Mouse (Mus musculus): ENCODE results near the gene Gabbr2.

Gene Gabbr2

DNA sequence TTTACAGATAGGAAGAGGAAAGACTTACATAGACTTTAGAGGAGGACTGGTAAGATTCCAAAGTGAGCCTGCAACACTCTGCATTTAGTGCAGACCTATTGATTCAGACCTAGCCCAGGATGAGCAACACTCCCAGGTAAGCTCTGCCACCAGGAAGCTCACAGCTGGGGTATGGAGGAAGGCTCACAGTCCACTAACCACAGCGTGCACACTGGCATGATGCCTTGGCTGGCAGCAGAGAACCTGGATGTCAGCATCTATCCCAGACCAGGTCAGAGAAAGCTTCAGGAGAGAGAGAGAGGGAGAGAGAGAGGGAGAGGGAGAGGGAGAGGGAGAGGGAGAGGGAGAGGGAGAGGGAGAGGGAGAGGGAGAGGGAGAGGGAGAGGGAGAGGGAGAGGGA, 231.8 kb downstream of the Gabbr2 start:
- no peak for DNase-seq (ENCODE audit: low spot score)

DNA sequence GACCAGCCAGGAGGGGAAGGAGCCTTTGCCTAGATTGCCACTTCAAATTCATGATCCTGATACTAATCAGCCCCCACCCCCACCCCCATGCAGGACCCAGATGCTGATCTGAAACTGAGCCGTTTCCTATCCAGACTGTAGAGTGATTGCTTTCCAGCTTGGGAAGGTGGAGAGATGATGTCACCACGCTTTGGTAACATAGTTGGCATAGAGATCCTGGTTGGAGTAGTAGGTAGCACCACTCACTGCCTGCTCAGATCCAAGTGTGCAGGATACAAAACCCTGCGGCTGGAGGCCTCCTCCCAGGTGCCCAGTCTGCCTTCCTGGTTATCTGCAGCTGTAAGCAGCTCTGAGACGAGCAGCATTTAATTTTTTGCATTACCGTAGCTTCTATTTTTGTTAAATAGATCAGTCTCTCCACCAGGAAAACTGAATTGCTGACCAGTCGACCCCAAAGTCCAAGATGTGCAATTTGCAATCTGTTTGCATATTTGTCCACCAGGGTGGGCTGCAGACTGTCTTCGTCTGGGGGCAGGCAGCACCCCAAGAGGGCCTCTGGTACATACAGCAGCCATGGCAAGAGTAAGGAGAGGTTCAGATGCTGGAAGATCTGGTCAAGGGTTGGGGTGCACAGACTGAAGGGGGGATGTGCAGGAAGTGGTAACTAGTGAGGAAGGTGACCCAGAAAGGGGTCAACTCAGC, 233.2 kb downstream of the Gabbr2 start:
- DNase-seq (ENCODE audit: low spot score), result no peak

DNA sequence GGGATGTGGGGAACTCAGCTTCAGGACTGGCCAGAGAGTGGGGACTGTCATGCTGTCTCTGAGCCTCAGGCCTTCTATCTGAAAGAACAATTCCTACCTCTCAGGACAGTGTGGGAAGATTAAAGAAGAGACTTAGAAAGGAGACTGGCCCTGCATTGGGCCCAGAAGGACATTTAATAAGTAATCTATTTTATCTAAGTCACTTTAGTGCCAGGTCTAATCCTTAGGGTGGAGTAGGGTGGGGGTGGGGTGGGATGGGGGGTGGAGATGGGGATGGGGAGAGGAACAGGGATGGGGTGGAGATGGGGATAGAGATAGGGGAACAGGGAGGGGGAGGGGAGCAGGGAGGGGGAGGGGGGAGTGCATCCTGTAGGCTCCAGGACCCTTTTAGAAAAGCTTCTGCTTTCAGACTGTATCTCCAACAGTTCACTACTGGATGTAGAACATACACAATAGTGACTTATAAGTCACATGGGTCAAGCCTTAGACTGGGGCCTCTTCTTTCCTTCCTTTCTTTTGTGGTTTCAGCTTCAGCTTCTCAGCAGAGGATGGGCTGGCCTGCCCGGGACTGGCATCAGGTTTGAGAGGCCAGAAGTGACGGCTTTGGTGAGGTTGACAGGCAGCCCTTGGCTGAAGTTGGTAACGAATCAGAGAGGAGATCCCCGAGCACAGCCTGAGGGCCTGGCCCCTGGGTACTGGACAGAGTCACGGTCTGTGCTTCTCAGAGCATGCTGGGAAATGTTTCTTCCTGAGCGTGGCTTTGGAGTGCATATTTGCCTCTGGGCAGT, 237.1 kb downstream of the Gabbr2 start:
- no peak for DNase-seq (ENCODE audit: low spot score)

DNA sequence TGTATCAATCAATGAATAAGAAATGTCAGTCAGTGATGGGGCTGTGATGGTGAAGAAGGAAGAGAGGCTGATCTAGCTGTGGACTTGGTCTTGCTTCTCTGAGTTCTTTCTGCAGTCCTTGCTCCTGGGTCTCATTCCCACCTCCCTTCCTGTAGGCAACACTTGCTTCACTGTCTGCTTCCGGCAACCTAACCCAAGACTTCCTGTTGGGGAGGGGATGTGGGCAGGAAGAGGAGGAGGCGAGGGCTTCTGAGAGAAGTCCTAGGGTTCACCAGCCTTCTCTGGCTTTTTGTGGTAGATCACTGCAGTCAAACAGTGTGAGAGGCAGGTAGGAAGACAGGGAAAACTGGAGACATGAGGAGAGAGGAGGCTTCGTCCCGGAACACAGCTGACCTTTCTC, 239.4 kb downstream of the Gabbr2 start:
- no peak for DNase-seq (ENCODE audit: low spot score)

DNA sequence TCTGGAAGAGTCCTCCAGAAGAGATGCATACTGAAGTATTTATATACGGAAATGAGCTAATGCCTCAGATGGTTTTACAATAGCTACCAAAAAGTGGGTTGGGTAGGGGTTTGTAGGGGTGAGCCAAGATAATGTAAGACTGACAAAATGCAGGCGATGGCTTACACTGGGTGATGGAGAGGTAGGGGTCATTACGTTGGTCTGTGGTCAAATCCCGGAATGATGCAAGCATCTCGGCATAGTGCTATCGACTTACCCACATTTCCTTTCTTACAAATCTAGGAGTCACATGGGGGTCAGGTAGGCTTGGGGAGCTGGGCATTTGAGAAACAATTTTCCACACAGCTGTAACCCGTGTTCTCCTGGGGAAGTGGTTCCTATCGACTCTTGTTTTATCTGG, 242.7 kb downstream of the Gabbr2 start:
- no peak for DNase-seq (ENCODE audit: low spot score)

DNA sequence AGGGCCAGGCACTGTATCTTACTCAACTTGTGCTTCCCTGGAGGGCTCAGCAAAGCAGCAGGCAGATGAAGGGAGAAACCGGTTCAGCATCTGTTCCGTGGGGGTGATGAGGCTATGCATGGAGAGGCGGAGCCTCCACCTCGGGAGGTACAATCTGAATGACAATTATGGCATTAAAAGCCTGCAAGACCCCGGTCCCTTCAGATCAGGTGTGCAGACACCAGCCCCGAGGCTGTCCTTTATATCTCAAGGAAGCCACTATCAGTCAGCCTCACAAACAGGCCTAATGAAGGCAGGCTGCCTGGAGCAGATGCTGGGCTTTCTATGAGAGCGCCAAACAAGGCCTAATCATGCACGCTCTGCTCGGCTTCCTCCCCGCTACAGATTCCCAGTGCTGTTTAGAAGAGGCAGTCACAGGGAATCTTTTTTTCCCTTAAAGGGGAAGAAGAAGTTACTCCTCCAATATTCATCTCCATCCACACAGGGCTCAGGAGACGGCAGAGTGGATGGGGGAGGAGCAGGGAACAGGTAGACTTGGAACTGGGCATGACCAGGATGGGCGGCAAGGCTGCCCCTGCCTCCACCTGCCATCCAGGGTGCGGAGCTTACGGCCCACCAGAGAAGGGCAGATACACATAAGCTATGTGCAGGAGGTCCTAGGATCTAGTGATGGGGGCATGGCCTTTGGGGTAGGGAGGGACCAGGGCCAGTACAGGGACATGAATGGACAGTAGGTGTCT, 244.5 kb downstream of the Gabbr2 start:
- DNase-seq (ENCODE audit: low spot score), result peak; percentile 49

DNA sequence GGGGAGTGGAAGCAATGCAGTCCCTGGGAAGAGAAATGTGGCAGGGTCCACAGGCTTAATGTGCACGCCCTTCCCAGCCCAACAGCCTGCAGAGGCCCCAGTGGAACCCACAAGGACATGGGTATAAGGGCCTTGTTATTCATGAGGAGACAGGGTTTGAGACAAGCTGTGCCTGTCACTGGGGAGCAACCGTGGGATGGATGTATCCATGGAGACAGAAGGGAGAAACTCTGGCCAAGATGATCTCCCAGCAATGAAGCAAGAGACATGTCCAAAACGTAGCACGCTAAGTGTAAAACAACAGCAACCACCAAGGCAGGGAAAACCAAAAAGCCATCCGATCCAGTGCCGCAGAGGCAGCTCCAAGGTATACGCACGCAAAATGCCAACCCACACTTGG, 246.1 kb downstream of the Gabbr2 start:
- DNase-seq (ENCODE audit: low spot score), result no peak

DNA sequence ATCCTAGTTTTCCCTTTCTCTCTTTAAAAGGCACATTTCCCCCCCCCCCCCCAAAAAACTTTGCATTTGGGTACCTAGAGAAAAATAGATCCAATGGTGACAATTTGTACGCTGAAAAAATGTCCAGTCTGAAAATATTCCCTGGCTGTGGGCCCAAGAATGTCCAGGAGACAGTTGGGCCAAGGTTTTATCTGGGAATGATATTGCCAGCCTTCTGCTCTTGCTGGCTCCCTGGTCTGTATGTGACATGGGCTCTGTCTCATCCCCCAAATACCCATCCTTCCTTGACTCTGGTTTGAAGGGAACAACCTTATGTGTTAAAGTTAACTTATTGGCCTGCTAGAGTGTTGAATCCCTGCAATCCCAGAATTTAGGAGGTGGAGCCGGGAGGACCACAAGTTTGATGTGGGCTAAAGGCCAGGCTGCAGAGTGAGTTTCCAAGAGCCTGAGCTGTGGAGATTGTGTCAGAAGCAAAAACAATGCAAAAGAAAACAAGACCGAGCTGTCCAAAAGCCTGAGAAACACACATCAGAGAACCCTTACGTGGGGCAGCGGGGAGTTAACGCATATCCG, 247.0 kb downstream of the Gabbr2 start:
- DNase-seq (ENCODE audit: low spot score), result no peak

DNA sequence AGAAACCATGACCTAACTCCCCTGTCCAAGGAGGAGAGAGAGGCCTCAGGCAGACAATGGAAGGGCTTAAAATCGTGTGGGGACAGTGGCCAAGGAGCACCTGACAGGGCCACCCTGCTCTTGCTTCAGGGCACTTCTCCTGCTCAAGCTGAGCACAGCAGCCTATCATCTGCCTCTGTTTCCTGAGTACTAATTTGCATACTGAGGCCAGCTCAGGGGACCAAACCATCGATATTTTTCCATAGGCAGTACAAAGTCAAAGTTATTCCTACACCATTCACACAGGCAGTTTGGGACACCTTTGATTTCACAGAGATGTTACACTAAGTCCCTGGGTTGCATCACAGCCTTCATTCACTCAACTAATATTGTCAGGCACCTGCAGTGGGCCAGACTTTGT, 249.1 kb downstream of the Gabbr2 start:
- no peak for DNase-seq (ENCODE audit: low spot score)

DNA sequence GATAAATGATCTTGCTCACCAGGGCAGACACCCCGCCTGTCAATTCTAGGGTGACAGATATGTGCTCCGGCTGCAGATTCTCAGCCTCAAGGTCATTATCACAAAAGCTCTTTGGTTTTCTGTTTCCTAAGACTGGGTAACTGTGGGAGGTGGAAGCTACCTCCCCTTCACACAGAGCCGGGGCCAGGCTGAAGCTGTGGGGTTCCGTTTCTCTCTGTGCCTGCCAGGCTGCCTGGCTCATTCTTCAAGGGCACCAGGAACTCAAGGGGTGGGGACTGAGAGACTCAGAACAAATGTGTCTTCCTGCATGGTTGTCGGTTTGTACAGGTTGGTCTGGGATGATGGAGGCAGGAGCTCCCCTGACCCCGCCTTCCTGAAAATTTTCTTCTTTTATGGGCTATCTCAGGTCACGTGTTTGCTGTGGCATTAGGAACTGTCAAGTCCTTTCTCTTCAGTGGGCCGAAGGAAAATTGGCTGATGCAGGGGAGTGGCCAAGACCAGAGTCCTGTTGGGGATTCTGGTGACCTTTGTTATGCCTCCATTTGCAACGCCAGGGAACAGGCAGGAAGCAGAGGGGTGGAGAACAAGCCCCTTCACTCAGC, 254.7 kb downstream of the Gabbr2 start:
- no peak for DNase-seq (ENCODE audit: low spot score)

DNA sequence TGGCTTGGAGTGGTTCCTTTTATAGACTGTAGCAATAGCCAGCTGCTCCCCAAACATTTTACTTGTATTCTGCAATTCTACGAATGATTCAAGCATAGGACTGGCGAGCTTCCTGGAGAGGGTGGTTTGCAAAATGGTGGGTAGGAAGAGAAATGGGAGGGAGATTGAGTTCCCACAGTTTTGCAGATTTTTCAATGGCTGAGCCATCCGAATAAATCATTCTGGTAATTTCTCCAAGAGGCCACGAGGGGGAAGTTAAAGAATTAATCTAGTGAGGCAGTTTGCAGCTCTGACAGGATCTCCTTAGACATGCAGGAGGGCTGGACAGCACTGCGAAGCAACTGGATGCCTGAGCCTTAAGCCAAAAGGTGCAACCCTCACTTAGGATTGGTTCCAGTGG, 256.8 kb downstream of the Gabbr2 start:
- DNase-seq (ENCODE audit: low spot score), result peak; percentile 47

DNA sequence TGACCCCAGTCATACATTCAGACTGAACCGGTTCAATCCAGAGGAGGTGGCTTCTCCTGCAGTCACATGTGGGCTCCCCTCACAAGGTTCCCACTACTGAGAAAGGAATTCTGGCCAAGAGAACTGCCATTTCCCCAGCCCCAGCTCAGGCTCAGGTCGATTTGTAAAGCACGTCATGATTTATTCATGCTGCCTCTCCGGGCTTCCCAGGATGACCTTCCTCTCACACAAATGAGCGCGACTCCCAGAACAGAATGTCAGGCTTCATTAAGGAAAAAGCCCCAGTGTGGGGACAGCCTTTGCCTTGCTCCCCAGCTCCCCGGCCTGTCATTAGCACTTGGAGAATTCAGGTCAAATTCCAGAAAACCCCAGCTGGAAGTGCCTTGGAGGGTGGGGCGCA, 260.1 kb downstream of the Gabbr2 start:
- peak; percentile 75 for DNase-seq (ENCODE audit: low spot score)

DNA sequence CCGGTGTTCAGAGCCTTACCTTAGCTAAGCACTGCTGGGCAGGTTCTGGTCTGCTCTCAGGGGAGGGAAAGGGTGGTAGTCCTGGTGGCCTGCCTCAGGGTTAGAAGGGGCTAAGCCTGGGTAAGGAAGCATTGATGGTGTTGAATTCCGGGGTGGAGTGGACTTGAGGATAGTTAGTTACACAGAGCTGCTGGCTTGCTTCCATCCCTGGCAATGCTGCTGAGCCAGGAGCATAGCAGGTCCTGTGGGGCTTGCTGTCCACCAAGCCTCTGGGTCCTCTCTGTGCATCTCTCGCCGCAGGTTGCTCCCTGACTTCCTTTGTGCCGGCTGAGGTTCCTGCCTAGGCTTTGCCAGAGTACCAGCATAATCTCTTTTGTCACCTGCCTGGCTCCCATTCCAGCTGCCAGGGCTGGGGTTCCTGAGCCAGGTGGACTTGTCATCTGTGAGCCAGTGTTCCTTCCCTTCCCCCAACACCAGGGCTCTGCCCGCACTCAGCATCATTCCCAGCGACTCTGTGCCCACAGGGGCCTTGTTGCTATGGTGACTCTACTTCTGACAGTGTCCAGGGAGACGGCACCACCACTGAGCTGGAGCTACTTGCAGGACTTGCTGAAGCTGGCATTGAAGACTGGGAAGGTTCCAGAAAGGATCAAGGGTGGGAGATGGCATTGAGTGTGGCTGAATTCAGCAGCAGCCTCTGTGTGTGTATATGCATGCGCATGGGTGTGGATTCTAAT, 262.2 kb downstream of the Gabbr2 start:
- peak; percentile 61 for DNase-seq (ENCODE audit: low spot score)

DNA sequence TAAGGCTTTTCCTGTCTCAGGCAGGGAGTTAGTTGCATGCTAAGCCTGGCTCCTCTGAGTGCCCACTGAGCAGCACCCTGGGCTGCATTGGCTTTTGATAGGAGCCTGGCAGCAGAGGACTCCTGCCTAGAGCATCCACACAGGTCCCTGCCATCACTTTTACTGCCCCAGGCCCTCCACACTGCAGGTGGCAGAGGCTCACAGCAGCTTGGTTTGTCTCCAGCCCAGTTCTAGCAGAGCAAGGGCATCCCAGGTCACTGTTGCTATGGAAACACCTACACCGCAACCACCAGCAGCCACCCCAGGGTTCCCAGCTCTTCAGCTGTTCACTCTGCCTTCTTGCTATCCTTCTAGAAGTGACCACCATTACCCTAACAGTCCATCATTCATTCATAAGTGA, 263.4 kb downstream of the Gabbr2 start:
- DNase-seq (ENCODE audit: low spot score), result peak; percentile 72

DNA sequence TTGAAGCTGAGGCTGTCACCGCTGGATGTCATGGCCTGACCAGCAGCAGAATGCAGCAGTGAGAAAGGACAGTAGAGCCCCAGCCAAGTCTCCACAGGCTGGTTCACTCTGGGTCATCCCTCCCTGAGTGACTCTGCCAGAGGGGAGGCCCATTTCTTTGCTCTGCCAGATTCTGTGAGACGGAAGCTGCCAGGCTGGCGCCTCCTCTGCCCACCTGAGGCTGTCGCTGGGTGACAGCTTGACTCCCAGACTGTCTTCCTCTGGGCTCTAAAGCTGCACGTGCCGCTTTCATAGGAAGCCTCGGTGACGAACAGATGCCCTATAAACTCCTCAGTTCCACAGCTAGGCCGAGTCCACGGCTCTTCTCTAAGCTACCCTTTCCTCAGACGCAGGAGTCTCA, 264.5 kb downstream of the Gabbr2 start:
- no peak for DNase-seq (ENCODE audit: low spot score)

DNA sequence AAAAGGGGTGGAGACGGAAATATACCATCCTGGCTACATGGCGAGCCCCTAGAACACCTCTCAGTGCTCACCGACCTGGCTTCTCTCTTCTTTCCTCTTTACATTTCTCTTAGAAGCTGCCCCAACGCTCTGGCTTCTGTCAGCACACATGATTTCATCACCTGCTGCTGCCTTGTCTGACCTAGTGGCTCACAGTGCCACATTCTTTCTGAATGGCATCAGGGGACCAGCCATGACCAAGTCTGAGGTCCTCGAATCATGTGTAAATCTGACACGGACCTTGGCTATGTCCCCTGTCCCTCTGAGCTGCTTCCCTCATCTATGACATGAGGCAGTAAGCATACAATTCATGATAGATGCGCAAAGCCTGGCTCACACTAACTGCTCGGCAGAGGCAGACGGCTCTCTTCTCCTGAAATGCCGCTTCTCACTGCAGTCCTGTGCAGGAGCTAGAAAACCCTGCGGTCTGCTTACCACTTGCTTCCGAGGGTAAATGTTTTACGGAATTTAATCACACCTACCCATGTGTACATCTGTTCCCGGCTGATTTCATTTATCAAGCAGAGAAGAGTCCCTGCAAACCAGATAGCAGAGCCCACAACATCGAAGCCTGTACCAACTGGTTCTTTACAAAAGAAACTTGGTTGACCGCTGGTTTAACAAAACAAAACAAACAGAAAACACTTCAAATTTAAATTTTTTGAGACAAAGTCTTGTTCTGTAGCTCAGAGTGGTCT, 270.7 kb downstream of the Gabbr2 start:
- no peak for DNase-seq (ENCODE audit: low spot score)

DNA sequence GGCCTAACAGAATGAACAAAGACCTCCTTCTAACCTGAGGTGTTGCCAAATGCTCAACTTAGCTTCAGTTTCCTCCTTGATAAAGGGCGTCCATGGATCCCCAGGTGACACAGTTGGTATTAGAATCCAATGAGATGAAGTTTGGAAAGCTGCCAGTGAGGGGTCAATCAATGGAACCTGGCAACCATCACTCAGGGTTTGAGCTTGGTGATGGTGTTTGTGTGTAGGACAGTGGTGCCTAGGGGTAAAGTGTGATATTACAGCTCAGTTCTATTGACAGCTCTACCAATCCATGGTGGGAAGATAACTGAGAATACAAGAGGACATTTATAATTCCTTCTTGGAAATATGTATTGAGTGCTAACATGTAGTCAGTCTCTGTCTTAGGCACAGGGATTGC, 271.6 kb downstream of the Gabbr2 start:
- DNase-seq (ENCODE audit: low spot score), result no peak

DNA sequence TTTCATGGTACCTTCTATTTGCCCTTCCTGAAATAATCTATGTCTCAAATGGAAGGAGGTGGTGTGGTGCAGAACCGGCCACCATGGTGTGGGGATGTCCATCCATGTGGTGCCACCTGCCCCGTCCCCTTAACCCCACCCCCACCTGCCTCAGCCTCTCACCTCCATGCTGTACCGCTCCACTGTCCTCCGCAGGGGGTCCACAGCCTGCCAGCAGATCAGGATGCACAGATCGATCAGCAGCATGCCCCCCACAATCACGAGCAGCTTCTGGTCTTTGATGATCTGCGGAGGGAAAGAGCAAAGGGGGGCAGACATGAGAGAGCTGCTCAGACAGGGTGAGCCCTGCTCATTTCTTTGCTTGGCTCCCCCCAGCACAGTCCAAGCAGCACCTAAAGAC, 273.0 kb downstream of the Gabbr2 start:
- DNase-seq (ENCODE audit: low spot score), result no peak

DNA sequence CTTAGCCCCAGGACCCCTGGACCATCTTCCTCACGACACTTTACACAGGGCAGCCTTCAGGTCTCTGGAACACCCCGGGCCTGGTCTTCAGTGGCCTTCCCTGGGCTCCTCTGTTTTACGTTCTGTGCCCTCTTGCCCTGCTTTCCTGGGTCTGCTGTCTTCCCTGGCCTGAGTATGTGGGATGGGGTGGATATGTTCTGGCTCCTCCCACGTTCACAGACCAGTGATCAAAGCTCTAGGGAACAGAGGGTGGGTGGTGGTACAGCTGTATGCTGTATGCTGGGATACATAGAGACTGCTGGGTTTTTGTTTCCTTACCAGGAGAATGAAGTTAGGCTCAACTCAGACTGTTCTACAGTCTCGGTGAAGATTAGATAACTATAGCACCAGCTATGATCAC, 274.5 kb downstream of the Gabbr2 start:
- DNase-seq (ENCODE audit: low spot score), result no peak

DNA sequence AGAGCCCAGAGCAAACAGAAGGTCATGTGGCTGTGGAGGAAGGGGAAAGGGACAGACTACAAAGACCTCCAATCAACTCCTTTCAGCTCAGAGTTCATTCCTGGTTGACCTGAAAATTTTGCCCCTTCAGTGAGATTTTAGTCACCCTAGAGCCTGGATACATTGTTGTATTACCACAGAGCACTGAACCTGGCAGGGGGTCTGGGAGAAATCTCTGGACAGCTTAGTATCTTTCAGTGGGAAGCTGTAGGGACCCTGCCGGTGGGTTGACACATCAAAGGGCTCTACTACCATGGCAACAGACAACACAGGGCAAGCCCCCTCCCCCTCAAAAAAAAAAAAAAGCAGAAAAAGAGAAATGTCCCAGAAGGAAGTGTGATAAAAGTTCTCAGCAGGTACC, 275.3 kb downstream of the Gabbr2 start:
- DNase-seq (ENCODE audit: low spot score), result no peak

DNA sequence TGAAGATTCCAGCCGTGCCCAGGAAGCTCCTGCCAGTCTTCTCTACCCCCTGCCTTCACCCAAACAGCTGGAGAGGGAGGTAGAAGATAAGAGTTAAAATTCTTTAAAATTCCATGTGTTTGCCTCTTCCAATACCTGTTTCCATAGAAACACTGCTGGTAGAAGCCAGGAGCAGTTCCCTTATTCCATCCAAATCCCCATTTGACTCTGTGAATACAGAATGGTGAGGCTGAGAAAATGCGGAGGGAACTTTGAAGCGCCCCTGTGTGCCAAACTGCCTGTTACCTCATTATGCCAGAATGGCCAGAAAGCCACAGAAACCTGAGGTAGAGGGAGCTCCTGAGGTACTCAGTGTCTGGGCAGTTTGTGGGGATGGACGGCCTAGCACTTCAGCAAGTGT, 281.1 kb downstream of the Gabbr2 start:
- DNase-seq (ENCODE audit: low spot score), result no peak

All from retina, embryonic 14.5 days (tissue).